Mouse (Mus musculus) kidney, embryonic 16.5 days (tissue): ENCODE measurements around the gene Dhx29. TPM values are rescaled to one million over a fixed set of nuclear protein-coding genes. Genes with fewer than 3 reads are reported as not detected.

Source experiments
- ATAC-seq: fragments of 200-750 bp; cut with Nextera tagmentation; 2 replicates; pipeline ENCODE4 v1.8.0; 2017; ENCODE audit warnings: moderate TSS enrichment; ENCODE audit not compliant: low FRiP score, low TSS enrichment
- H3K27ac ChIP-seq: fragments of 300-500 bp; sonication (generic); 2 replicates; pipeline ENCODE4 v1.5.1; 2014; ENCODE audit warnings: low read length
- H3K27me3 ChIP-seq: fragments of 300-500 bp; sonication (generic); 2 replicates; pipeline ENCODE4 v1.6.1; 2014; ENCODE audit warnings: low read length, control low read depth, mixed read lengths; ENCODE audit not compliant: insufficient read depth
- H3K36me3 ChIP-seq: fragments of 300-500 bp; sonication (generic); 2 replicates; pipeline ENCODE4 v1.6.1; 2014; ENCODE audit warnings: low read length, control low read depth, mixed read lengths; ENCODE audit not compliant: insufficient read depth
- H3K4me1 ChIP-seq: fragments of 300-500 bp; sonication (generic); 2 replicates; pipeline ENCODE4 v1.6.1; 2014; ENCODE audit warnings: low read length, control low read depth, mixed read lengths; ENCODE audit not compliant: insufficient read depth
- H3K4me2 ChIP-seq: fragments of 300-500 bp; sonication (generic); replicated peaks from 2 replicates; pipeline ENCODE4 v1.6.1; 2014; ENCODE audit warnings: low read depth, low read length
- H3K4me3 ChIP-seq: fragments of 300-500 bp; sonication (generic); 2 replicates; pipeline ENCODE4 v1.5.1; 2014; ENCODE audit warnings: mild to moderate bottlenecking, low read length
- H3K9ac ChIP-seq: fragments of 300-500 bp; sonication (generic); replicated peaks from 2 replicates; pipeline ENCODE4 v1.6.1; 2014; ENCODE audit warnings: low read length
- H3K9me3 ChIP-seq: fragments of 300-500 bp; sonication (generic); 2 replicates; pipeline ENCODE4 v1.6.1; 2016; ENCODE audit warnings: low read length, control low read depth
- WGBS: fragments of 180-500 bp; shearing (Covaris S2); extraction: QIAGEN DNeasy Blood & Tissue Kit; methylation state at CpG from one replicate; pipeline ENCODE4 v1.1.7; 2014; 5-methylcytosine and 5-hydroxymethylcytosine counted together
- polyA plus RNA-seq: library from polyadenylated mRNA; unstranded; fragments of >200 nt; fragmentation: Nextera tagmentation; extraction: Ambion mirVana; gene quantifications from 2 replicates; pipeline ENCODE4 v1.2.1, GENCODE M21; 2015

Dhx29 gene
- polyA plus RNA-seq, 1 experiment from 2014 or later, result 16.0 TPM

DNA sequence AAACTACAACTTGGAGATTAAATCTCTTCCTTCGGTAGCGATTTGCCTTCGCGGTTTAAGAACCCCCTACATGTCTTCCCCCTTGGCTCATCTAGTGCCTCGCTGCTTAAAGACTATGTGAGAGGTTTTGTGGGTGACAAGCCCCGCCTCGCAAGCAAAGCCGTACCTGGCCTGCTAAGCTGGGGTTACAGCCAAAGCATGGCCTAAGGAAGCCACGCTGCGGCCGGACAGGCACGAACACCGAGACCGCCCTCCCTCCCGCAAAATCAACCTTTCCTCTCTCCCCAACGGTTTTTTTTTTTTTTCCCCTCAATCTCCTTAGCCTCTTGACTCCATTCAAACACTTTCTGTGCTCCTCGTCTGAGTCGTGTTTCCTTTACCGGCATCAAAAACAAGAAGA is 458 bp upstream of the Dhx29 start:
- no peak for ATAC-seq
- peak overlapping the region; percentile 66 for H3K4me2 ChIP-seq
- no peaks in the 10 kb centered on the region for H3K27me3 ChIP-seq
- peak overlapping the region; percentile 72 for H3K9ac ChIP-seq
- 0 out of 2 replicates have a peak, but pooled peaks cover 3% of the 10 kb centered on the region for H3K36me3 ChIP-seq
- H3K4me3 ChIP-seq, result peak overlapping the region; percentile 94
- peak overlapping the region; percentile 84 for H3K27ac ChIP-seq
- peaks cover 20% of the 10 kb centered on the region for H3K4me1 ChIP-seq
- H3K9me3 ChIP-seq, result no peaks in the 10 kb centered on the region
- 0% methylated on average over 19 of the region's 19 CpGs for WGBS

DNA sequence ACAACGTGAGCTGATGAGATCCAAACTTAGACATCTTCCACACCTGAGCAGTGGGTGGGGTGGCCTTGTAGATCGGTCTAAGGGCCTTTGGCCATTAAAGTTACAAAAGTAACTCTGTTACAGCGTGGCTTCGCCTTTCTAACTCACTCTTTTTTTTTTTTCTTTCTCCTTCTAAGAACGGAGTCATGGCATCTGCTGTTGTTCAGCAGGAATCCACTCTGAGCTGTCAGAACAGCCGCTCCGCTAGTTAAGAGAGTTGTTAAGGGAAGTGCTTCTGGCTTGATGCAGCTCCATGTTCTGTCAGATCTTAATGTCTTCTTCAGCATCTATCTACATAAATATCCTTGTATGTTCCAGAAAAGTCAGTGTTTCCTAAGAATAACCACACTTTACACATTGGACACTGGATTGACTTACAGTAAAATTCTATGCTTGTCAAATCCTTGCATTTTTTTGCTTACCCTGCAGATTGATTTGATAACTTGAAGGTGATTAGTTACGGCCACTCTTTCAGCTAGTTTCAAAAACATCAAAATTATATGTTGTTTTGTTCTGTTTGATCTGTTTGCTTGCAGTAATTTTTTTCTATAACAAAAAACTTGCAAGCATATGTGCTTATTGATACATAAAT is 899 bp downstream of the Dhx29 start:
- Histone ChIP-seq H3K27me3 (no peaks in the 10 kb centered on the region), H3K36me3 (peaks cover 8% of the 10 kb centered on the region; the same call in 1 of the 2 replicates), H3K9me3 (no peaks in the 10 kb centered on the region), H3K9ac (peak overlapping the region; percentile 72), H3K4me3 (peak overlapping the region; percentile 94), H3K27ac (peak overlapping the region; percentile 84), H3K4me1 (peaks cover 20% of the 10 kb centered on the region), H3K4me2 (peak overlapping the region; percentile 82)
- WGBS, result 5% methylated on average over 8 of the region's 8 CpGs
- no peak for ATAC-seq

- Histone ChIP-seq H3K9ac (no peak overlapping the region), H3K27me3 (no peaks in the 10 kb centered on the region), H3K9me3 (no peaks in the 10 kb centered on the region), H3K4me3 (no peak overlapping the region), H3K4me1 (no peaks in the 10 kb centered on the region), H3K27ac (no peak overlapping the region), H3K36me3 (peaks cover 22% of the 10 kb centered on the region), H3K4me2 (no peak overlapping the region)
- 72% methylated on average over 8 of the region's 8 CpGs for WGBS
- no peak for ATAC-seq
These were observed 10.9 kb downstream of the Dhx29 start for GRCm38 (mm10) chr13:112938130-112938529.

GRCm38 (mm10) chr13:112941879-112942330 is 14.7 kb downstream of the Dhx29 start:
- H3K36me3 ChIP-seq, result peaks cover 30% of the 10 kb centered on the region

GRCm38 (mm10) chr13:112945312-112945711 is 18.1 kb downstream of the Dhx29 start:
- Histone ChIP-seq H3K9me3 (no peaks in the 10 kb centered on the region), H3K36me3 (peaks cover 46% of the 10 kb centered on the region)

More at GRCm38 (mm10) chr13:112941879-112942330, 14.7 kb downstream of the Dhx29 start:
- Histone ChIP-seq H3K9me3 (no peaks in the 10 kb centered on the region), H3K4me1 (no peaks in the 10 kb centered on the region), H3K4me2 (no peak overlapping the region), H3K27me3 (no peaks in the 10 kb centered on the region), H3K4me3 (no peak overlapping the region), H3K9ac (no peak overlapping the region), H3K27ac (no peak overlapping the region)
- 65% methylated on average over 15 of the region's 15 CpGs for WGBS
- ATAC-seq, result no peak

DNA sequence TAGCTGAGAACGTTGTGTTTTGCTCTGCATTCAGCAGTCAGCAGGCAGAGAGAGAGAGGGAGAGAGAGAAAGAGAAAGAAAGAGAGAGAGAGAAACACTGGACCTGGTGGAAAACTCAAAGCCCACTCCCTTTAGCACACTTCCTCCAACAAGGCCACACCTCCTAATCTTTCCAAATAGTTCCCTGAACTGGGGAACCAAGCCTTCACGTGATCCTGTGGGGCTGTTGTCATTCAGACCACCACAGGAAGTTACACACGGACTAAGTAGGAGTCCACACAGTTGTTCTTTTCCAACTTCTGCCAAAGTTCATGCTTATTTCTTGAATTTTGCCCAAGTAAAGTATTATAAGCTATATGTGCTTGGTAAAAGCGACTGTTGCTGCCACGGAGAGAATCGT is 18.6 kb downstream of the Dhx29 start:
- WGBS, result 93% methylated on average over 6 of the region's 6 CpGs
- no peak overlapping the region for H3K4me3 ChIP-seq
- H3K9ac ChIP-seq, result no peak overlapping the region
- H3K9me3 ChIP-seq, result no peaks in the 10 kb centered on the region
- H3K4me1 ChIP-seq, result no peaks in the 10 kb centered on the region
- no peaks in the 10 kb centered on the region for H3K27me3 ChIP-seq
- no peak for ATAC-seq
- H3K36me3 ChIP-seq, result peaks cover 49% of the 10 kb centered on the region
- no peak overlapping the region for H3K4me2 ChIP-seq
- no peak overlapping the region for H3K27ac ChIP-seq

More at GRCm38 (mm10) chr13:112945312-112945711, 18.1 kb downstream of the Dhx29 start:
- WGBS, result 91% methylated on average over 9 of the region's 9 CpGs
- H3K4me2 ChIP-seq, result no peak overlapping the region
- H3K9ac ChIP-seq, result no peak overlapping the region
- no peak overlapping the region for H3K27ac ChIP-seq
- H3K4me3 ChIP-seq, result no peak overlapping the region
- ATAC-seq, result no peak
- no peaks in the 10 kb centered on the region for H3K27me3 ChIP-seq
- no peaks in the 10 kb centered on the region for H3K4me1 ChIP-seq

DNA sequence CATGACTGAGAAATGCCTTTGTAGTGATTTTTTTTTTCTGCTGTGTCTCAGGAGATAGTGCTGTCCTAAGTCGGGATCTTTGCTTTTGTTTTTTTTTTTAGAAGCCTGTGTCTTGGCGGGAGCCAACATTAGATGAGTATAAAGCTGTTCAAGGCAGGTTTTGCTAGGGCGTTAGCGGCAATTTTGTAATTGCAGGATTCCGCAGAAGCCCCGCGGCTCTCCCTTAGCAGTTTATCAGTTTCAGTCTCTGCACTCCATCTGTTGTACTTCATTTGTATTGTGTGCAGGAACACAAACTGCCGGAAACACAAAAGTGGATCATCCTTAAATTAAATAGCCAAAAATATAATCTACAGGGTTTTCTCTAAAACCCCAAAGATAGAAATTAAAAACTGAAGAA is 26.8 kb downstream of the Dhx29 start:
- WGBS, result 94% methylated on average over 8 of the region's 8 CpGs
- ATAC-seq, result no peak

DNA sequence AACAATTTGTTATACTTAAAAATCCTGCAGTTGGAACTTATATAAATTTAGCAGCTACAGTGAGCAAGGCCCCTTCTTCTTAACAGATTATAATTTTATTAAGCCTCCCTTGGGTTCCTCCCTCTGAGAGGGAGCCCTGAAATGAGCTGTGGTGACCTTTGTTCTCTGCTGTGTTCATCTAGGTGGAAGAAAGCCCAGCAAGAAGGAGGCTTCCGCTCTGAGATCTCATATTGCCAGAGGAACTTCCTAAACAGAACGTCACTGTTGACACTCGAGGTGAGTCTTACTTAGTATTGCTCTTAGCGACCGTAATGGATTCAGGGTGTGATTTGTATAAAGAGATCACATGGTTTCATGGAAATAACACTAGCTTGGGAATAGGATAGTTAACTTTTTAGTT is 35.8 kb downstream of the Dhx29 start:
- H3K9ac ChIP-seq, result no peak overlapping the region
- no peaks in the 10 kb centered on the region for H3K27me3 ChIP-seq
- H3K4me2 ChIP-seq, result no peak overlapping the region
- no peak overlapping the region for H3K27ac ChIP-seq
- H3K9me3 ChIP-seq, result no peaks in the 10 kb centered on the region
- ATAC-seq, result no peak
- no peak overlapping the region for H3K4me3 ChIP-seq
- H3K36me3 ChIP-seq, result peaks cover 42% of the 10 kb centered on the region
- 50% methylated on average over 5 of the region's 5 CpGs for WGBS
- H3K4me1 ChIP-seq, result no peaks in the 10 kb centered on the region

More for the DNA sequence above, 26.8 kb downstream of the Dhx29 start:
- H3K9ac ChIP-seq, result no peak overlapping the region
- H3K27ac ChIP-seq, result no peak overlapping the region
- no peak overlapping the region for H3K4me2 ChIP-seq
- no peak overlapping the region for H3K4me3 ChIP-seq
- H3K36me3 ChIP-seq, result peaks cover 63% of the 10 kb centered on the region
- no peaks in the 10 kb centered on the region for H3K4me1 ChIP-seq
- H3K27me3 ChIP-seq, result no peaks in the 10 kb centered on the region
- H3K9me3 ChIP-seq, result no peaks in the 10 kb centered on the region

- H3K27me3 ChIP-seq, result no peaks in the 10 kb centered on the region
- no peak overlapping the region for H3K27ac ChIP-seq
- no peak overlapping the region for H3K4me3 ChIP-seq
- no peak overlapping the region; the same call in 1 of the 2 replicates for H3K9ac ChIP-seq
- H3K4me2 ChIP-seq, result no peak overlapping the region
- no peak for ATAC-seq
- H3K9me3 ChIP-seq, result no peaks in the 10 kb centered on the region
- H3K4me1 ChIP-seq, result no peaks in the 10 kb centered on the region
- peaks cover 41% of the 10 kb centered on the region for H3K36me3 ChIP-seq
- 65% methylated on average over 12 of the region's 12 CpGs for WGBS
These were observed 37.2 kb downstream of the Dhx29 start for GRCm38 (mm10) chr13:112964421-112964820.

- Histone ChIP-seq H3K36me3 (peaks cover 37% of the 10 kb centered on the region), H3K9me3 (no peaks in the 10 kb centered on the region), H3K27ac (no peak overlapping the region), H3K9ac (no peak overlapping the region), H3K4me1 (no peaks in the 10 kb centered on the region), H3K4me3 (no peak overlapping the region), H3K4me2 (no peak overlapping the region), H3K27me3 (no peaks in the 10 kb centered on the region)
- WGBS, result 92% methylated on average over 5 of the region's 5 CpGs
- ATAC-seq, result no peak
These were observed 40.0 kb downstream of the Dhx29 start for GRCm38 (mm10) chr13:112967267-112967666.
